Mouse (Mus musculus) lung, embryonic 14.5 days (tissue): ENCODE results near the gene Rnf167. TPM values are rescaled to one million over a fixed set of nuclear protein-coding genes. Genes with fewer than 3 reads are reported as not detected.

ENCODE experiments used
- ATAC-seq: fragments of 200-750 bp; cut with Nextera tagmentation; 2 replicates; pipeline ENCODE4 v1.8.0; 2017; ENCODE audit warnings: mild to moderate bottlenecking, moderate TSS enrichment, moderate library complexity; ENCODE audit not compliant: insufficient read depth
- DNase-seq: peaks from one replicate; pipeline ENCODE4 v3.0.0-alpha.2; 2015
- H3K27ac ChIP-seq: fragments of 300-500 bp; sonication (generic); 2 replicates; pipeline ENCODE4 v1.5.1; 2014; ENCODE audit warnings: low read depth, mild to moderate bottlenecking, moderate library complexity
- H3K27me3 ChIP-seq: fragments of 300-500 bp; sonication (generic); 2 replicates; pipeline ENCODE4 v1.6.1; 2014; ENCODE audit warnings: low read length, control low read depth; ENCODE audit not compliant: insufficient read depth
- H3K36me3 ChIP-seq: fragments of 300-500 bp; sonication (generic); 2 replicates; pipeline ENCODE4 v1.6.1; 2014; ENCODE audit warnings: control low read depth; ENCODE audit not compliant: insufficient read depth
- H3K4me1 ChIP-seq: fragments of 300-500 bp; sonication (generic); 2 replicates; pipeline ENCODE4 v1.6.1; 2014; ENCODE audit warnings: antibody characterized with exemption, control low read depth; ENCODE audit not compliant: insufficient read depth
- H3K4me2 ChIP-seq: fragments of 300-500 bp; sonication (generic); 2 replicates; pipeline ENCODE4 v1.6.1; 2014; ENCODE audit warnings: mild to moderate bottlenecking
- H3K4me3 ChIP-seq: fragments of 300-500 bp; sonication (generic); 2 replicates; pipeline ENCODE4 v1.5.1; 2014; ENCODE audit warnings: low read depth, low read length
- H3K9ac ChIP-seq: fragments of 300-500 bp; sonication (generic); 2 replicates; pipeline ENCODE4 v1.6.1; 2014
- H3K9me3 ChIP-seq: fragments of 300-500 bp; sonication (generic); 2 replicates; pipeline ENCODE4 v1.6.1; 2016; ENCODE audit warnings: low read depth, low read length, control low read depth
- CTCF ChIP-seq: IDR thresholded peaks from 2 replicates; pipeline ENCODE4 v1.5.1; 2016; ENCODE audit warnings: antibody characterized with exemption, low read depth
- WGBS: fragments of 180-500 bp; shearing (Covaris S2); extraction: QIAGEN DNeasy Blood & Tissue Kit; methylation state at CpG from one replicate; pipeline ENCODE4 v1.1.7; 2014; 5-methylcytosine and 5-hydroxymethylcytosine counted together
- polyA plus RNA-seq: library from polyadenylated mRNA; unstranded; fragments of >200 nt; fragmentation: Nextera tagmentation; extraction: Ambion mirVana; gene quantifications from 2 replicates; pipeline ENCODE4 v1.2.1, GENCODE M21; 2014

Gene Rnf167
- polyA plus RNA-seq, 1 experiment from 2014 or later: 98.8 TPM

DNA sequence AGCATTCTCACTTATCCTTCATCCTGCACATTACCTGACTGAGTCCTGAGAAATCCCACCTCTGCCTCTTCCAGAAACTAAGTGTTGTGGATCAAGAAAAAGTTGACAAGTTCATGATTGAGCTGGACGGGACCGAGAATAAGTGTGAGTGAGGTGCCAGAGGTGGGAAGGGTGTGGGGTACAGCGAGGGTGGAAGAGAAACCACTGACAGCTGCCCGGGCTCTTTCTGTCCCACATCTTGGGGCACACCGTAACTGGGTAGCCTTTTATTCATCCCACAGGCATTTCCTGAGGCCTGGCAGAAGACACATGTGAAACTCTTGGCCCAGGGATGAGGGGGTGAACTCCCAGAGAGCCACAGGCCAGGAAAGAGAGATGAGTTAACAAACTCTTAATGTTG, 11.5 kb downstream of the Rnf167 start:
- H3K4me3 ChIP-seq: no peak overlapping the region
- peaks cover 22% of the 10 kb centered on the region for H3K4me1 ChIP-seq
- DNase-seq: no peak

GRCm38 (mm10) chr11:70658942-70659341, 11.9 kb downstream of the Rnf167 start:
- Histone ChIP-seq H3K4me3 (no peak overlapping the region), H3K9me3 (no peaks in the 10 kb centered on the region), H3K27me3 (no peaks in the 10 kb centered on the region), H3K9ac (no peak overlapping the region), H3K27ac (no peak overlapping the region), H3K4me1 (peaks cover 22% of the 10 kb centered on the region), H3K36me3 (peaks cover 39% of the 10 kb centered on the region), H3K4me2 (no peak overlapping the region)
- 67% methylated on average over 8 of the region's 8 CpGs for WGBS
- TF ChIP-seq CTCF: no peak
- no peak for DNase-seq
- ATAC-seq: no peak

More for the DNA sequence above, 11.5 kb downstream of the Rnf167 start:
- Histone ChIP-seq H3K4me2 (no peak overlapping the region), H3K27me3 (no peaks in the 10 kb centered on the region), H3K9ac (no peak overlapping the region), H3K27ac (no peak overlapping the region), H3K36me3 (peaks cover 34% of the 10 kb centered on the region), H3K9me3 (no peaks in the 10 kb centered on the region)
- 64% methylated on average over 5 of the region's 5 CpGs for WGBS
- TF ChIP-seq CTCF: no peak
- ATAC-seq: no peak

DNA sequence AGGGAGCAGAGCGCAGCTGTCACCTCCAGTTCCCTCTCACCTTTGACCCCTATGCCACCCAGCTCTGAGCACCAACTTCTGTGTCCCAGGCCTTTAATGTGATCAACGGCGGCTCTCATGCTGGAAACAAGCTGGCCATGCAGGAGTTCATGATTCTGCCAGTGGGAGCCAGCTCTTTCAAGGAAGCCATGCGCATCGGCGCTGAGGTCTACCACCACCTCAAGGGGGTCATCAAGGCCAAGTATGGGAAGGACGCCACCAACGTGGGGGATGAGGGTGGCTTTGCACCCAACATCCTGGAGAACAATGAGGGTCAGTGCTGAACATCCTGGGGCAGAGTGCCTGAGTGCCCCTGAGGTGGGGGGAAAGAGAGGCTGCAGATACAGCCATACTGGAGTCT, 13.5 kb downstream of the Rnf167 start:
- Histone ChIP-seq H3K9me3 (no peaks in the 10 kb centered on the region), H3K36me3 (peaks cover 55% of the 10 kb centered on the region), H3K9ac (no peak overlapping the region), H3K4me1 (peaks cover 22% of the 10 kb centered on the region), H3K27ac (no peak overlapping the region), H3K4me3 (no peak overlapping the region), H3K4me2 (no peak overlapping the region), H3K27me3 (no peaks in the 10 kb centered on the region)
- no peak for TF ChIP-seq CTCF
- WGBS: 84% methylated on average over 8 of the region's 8 CpGs
- DNase-seq: no peak
- ATAC-seq: no peak

GRCm38 (mm10) chr11:70663101-70663500, 16.1 kb downstream of the Rnf167 start:
- TF ChIP-seq CTCF: no peak
- peaks cover 69% of the 10 kb centered on the region for H3K36me3 ChIP-seq
- WGBS: 91% methylated on average over 8 of the region's 8 CpGs
- no peak overlapping the region for H3K4me2 ChIP-seq
- 0 out of 2 replicates have a peak, but pooled peaks cover 6% of the 10 kb centered on the region for H3K4me1 ChIP-seq
- H3K4me3 ChIP-seq: no peak overlapping the region
- DNase-seq (no peak), ATAC-seq (no peak)
- H3K9ac ChIP-seq: no peak overlapping the region
- H3K27ac ChIP-seq: no peak overlapping the region
- H3K27me3 ChIP-seq: no peaks in the 10 kb centered on the region
- no peaks in the 10 kb centered on the region for H3K9me3 ChIP-seq

- WGBS: 86% methylated on average over 6 of the region's 6 CpGs
- no peaks in the 10 kb centered on the region for H3K27me3 ChIP-seq
- no peak overlapping the region for H3K9ac ChIP-seq
- no peaks in the 10 kb centered on the region for H3K9me3 ChIP-seq
- 0 out of 2 replicates have a peak, but pooled peaks cover 4% of the 10 kb centered on the region for H3K4me1 ChIP-seq
- no peak for TF ChIP-seq CTCF
- no peak overlapping the region for H3K4me3 ChIP-seq
- H3K36me3 ChIP-seq: peaks cover 69% of the 10 kb centered on the region
- H3K27ac ChIP-seq: no peak overlapping the region
- DNase-seq (no peak), ATAC-seq (no peak)
- no peak overlapping the region for H3K4me2 ChIP-seq
Measured at GRCm38 (mm10) chr11:70663957-70664356, 16.9 kb downstream of the Rnf167 start.

GRCm38 (mm10) chr11:70664741-70665140, 17.7 kb downstream of the Rnf167 start:
- Histone ChIP-seq H3K27me3 (no peaks in the 10 kb centered on the region), H3K4me2 (no peak overlapping the region), H3K36me3 (peaks cover 65% of the 10 kb centered on the region), H3K9ac (no peak overlapping the region), H3K9me3 (no peaks in the 10 kb centered on the region), H3K4me1 (0 out of 2 replicates have a peak, but pooled peaks cover 4% of the 10 kb centered on the region), H3K27ac (no peak overlapping the region), H3K4me3 (no peak overlapping the region)
- DNase-seq: no peak
- TF ChIP-seq CTCF: no peak
- 87% methylated on average over 9 of the region's 9 CpGs for WGBS
- no peak for ATAC-seq

DNA sequence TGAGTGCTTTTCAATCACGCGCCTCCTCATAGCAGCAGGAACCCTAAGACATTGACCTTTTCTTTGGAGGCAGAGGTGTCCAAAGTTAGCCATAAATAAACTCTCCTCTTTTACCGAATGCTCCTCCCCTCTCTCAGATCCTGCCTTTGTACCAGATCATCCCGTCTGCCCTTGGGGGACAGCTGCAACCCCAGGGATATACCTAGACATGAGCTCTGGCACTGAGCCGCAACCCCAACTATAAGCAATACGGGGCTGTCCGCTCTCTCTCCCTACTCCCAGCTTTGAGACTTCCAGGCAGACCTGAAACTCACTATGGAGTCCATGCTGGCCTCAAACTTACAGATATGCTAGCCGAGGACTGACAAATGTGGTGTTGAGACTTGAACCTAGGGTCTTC, 19.7 kb downstream of the Rnf167 start:
- no peak overlapping the region for H3K9ac ChIP-seq
- 0 out of 2 replicates have a peak, but pooled peaks cover 7% of the 10 kb centered on the region for H3K4me1 ChIP-seq
- no peak overlapping the region for H3K4me3 ChIP-seq
- WGBS: 95% methylated on average over 8 of the region's 8 CpGs
- peaks cover 57% of the 10 kb centered on the region for H3K36me3 ChIP-seq
- H3K9me3 ChIP-seq: no peaks in the 10 kb centered on the region
- ATAC-seq: no peak
- no peak for DNase-seq
- TF ChIP-seq CTCF: no peak
- H3K27ac ChIP-seq: no peak overlapping the region
- no peak overlapping the region for H3K4me2 ChIP-seq
- H3K27me3 ChIP-seq: no peaks in the 10 kb centered on the region
